Mouse (Mus musculus) lung, embryonic 16.5 days (tissue): ENCODE measurements at regions not wholly inside any gene's neighbourhood (a gene's known extent, or its start where the extent isn't known, plus 50 kb on each side); places are given as distances from the start of the nearest gene placed in this dataset.

ENCODE experiments used
- ATAC-seq: fragments of 200-750 bp; cut with Nextera tagmentation; 2 replicates; pipeline ENCODE4 v1.8.0; 2017; ENCODE audit warnings: low read depth, mild to moderate bottlenecking, moderate library complexity
- H3K27ac ChIP-seq: fragments of 300-500 bp; sonication (generic); 2 replicates; pipeline ENCODE4 v1.5.1; 2014; ENCODE audit warnings: mild to moderate bottlenecking, control low read depth, low read length
- H3K27me3 ChIP-seq: fragments of 300-500 bp; sonication (generic); 2 replicates; pipeline ENCODE4 v1.6.1; 2014; ENCODE audit warnings: low read depth, low read length, mixed read lengths; ENCODE audit not compliant: control insufficient read depth, insufficient read depth
- H3K36me3 ChIP-seq: fragments of 300-500 bp; sonication (generic); 2 replicates; pipeline ENCODE4 v1.6.1; 2014; ENCODE audit warnings: low read length; ENCODE audit not compliant: control insufficient read depth, insufficient read depth
- H3K4me1 ChIP-seq: fragments of 300-500 bp; sonication (generic); replicated peaks from 2 replicates; pipeline ENCODE4 v1.6.1; 2014; ENCODE audit warnings: low read length, mixed read lengths; ENCODE audit not compliant: control insufficient read depth, insufficient read depth
- H3K4me2 ChIP-seq: fragments of 300-500 bp; sonication (generic); 2 replicates; pipeline ENCODE4 v1.6.1; 2014; ENCODE audit warnings: low read depth, low read length, control low read depth
- H3K4me3 ChIP-seq: fragments of 300-500 bp; sonication (generic); 2 replicates; pipeline ENCODE4 v1.5.1; 2014; ENCODE audit warnings: mild to moderate bottlenecking, low read length, control low read depth
- H3K9ac ChIP-seq: fragments of 300-500 bp; sonication (generic); 2 replicates; pipeline ENCODE4 v1.6.1; 2014; ENCODE audit warnings: low read length, control low read depth
- H3K9me3 ChIP-seq: fragments of 300-500 bp; sonication (generic); 2 replicates; pipeline ENCODE4 v1.6.1; 2016; ENCODE audit warnings: low read length; ENCODE audit not compliant: control insufficient read depth
- WGBS: fragments of 180-500 bp; shearing (Covaris S2); extraction: QIAGEN DNeasy Blood & Tissue Kit; methylation state at CpG from one replicate; pipeline ENCODE4 v1.1.7; 2014; 5-methylcytosine and 5-hydroxymethylcytosine counted together

DNA sequence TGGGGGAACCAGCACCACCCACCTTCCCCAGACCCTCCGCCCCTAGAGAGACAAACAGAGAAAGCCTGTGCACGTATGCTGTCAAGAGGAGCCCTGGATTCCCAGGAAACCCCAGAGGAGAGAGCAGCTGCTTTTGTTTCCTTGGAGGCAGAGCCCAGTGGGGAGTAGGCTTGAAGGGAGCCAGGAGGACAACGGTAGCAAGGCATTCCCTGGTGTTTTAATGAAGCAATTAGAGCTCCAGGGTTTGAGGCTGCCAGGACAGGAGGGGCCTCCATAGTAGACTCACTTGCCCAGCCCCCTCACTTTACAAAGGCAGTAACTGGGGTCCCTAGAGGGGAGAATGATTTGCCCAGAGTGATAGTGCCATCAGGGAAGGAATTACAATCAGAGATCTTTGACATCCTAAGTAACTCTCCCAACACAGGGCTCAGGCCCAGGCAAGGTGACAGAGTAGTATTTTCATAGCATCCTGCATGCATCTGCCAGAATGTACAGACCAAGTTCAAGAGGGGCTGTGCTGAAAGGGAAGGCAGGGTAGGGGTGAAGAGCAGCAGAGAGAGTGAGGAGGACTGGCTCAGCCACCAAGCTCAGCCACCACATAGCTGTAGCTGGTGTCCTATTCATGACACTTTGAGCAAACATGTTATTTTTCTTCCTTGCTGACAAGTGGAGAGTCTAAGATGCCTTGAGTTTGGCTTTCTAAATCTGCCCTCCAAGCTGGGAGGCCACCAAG is 389.0 kb downstream of the Nedd1 start:
- WGBS, result 19% methylated on average over 3 of the region's 3 CpGs
- Histone ChIP-seq H3K36me3 (no peaks in the 10 kb centered on the region), H3K9me3 (no peaks in the 10 kb centered on the region), H3K4me2 (no peak overlapping the region), H3K9ac (no peak overlapping the region), H3K27ac (no peak overlapping the region), H3K27me3 (no peaks in the 10 kb centered on the region), H3K4me1 (no peaks in the 10 kb centered on the region; the same call in 1 of the 2 replicates), H3K4me3 (no peak overlapping the region)
- ATAC-seq, result no peak

GRCm38 (mm10) chr10:92330150-92330549 is 392.1 kb downstream of the Nedd1 start:
- WGBS, result 57% methylated on average over 10 of the region's 10 CpGs

GRCm38 (mm10) chr10:92329661-92330060 is 392.6 kb downstream of the Nedd1 start:
- H3K4me3 ChIP-seq, result no peak overlapping the region
- 67% methylated on average over 1 of the region's 1 CpGs for WGBS
- H3K4me1 ChIP-seq, result no peaks in the 10 kb centered on the region; the same call in 1 of the 2 replicates
- no peaks in the 10 kb centered on the region for H3K36me3 ChIP-seq
- no peak overlapping the region for H3K27ac ChIP-seq
- no peaks in the 10 kb centered on the region for H3K9me3 ChIP-seq
- no peak for ATAC-seq
- no peak overlapping the region for H3K4me2 ChIP-seq
- H3K27me3 ChIP-seq, result no peaks in the 10 kb centered on the region
- no peak overlapping the region for H3K9ac ChIP-seq

More at GRCm38 (mm10) chr10:92330150-92330549, 392.1 kb downstream of the Nedd1 start:
- H3K27ac ChIP-seq, result no peak overlapping the region
- no peaks in the 10 kb centered on the region for H3K36me3 ChIP-seq
- H3K9ac ChIP-seq, result no peak overlapping the region
- no peaks in the 10 kb centered on the region for H3K27me3 ChIP-seq
- no peaks in the 10 kb centered on the region; the same call in 1 of the 2 replicates for H3K4me1 ChIP-seq
- H3K4me3 ChIP-seq, result no peak overlapping the region
- no peaks in the 10 kb centered on the region for H3K9me3 ChIP-seq
- H3K4me2 ChIP-seq, result no peak overlapping the region
- ATAC-seq, result no peak

- WGBS, result 36% methylated on average over 4 of the region's 4 CpGs
- no peak overlapping the region for H3K27ac ChIP-seq
Observed at GRCm38 (mm10) chr10:92325284-92325989, 396.8 kb downstream of the Nedd1 start.

GRCm38 (mm10) chr10:92314606-92315005 is 407.6 kb downstream of the Nedd1 start:
- Histone ChIP-seq H3K9ac (no peak overlapping the region), H3K27ac (no peak overlapping the region), H3K27me3 (no peaks in the 10 kb centered on the region), H3K36me3 (no peaks in the 10 kb centered on the region), H3K9me3 (no peaks in the 10 kb centered on the region), H3K4me2 (no peak overlapping the region), H3K4me3 (no peak overlapping the region), H3K4me1 (no peaks in the 10 kb centered on the region)
- WGBS, result 58% methylated on average over 3 of the region's 3 CpGs
- no peak for ATAC-seq

More at GRCm38 (mm10) chr10:92325284-92325989, 396.8 kb downstream of the Nedd1 start:
- Histone ChIP-seq H3K9ac (no peak overlapping the region), H3K27me3 (no peaks in the 10 kb centered on the region), H3K4me1 (no peaks in the 10 kb centered on the region), H3K4me2 (no peak overlapping the region), H3K36me3 (no peaks in the 10 kb centered on the region), H3K4me3 (no peak overlapping the region), H3K9me3 (no peaks in the 10 kb centered on the region)
- ATAC-seq, result no peak

- Histone ChIP-seq H3K9me3 (no peaks in the 10 kb centered on the region), H3K27me3 (no peaks in the 10 kb centered on the region), H3K36me3 (no peaks in the 10 kb centered on the region), H3K4me3 (no peak overlapping the region), H3K4me1 (no peaks in the 10 kb centered on the region), H3K27ac (no peak overlapping the region), H3K4me2 (no peak overlapping the region), H3K9ac (no peak overlapping the region)
- no peak for ATAC-seq
- WGBS, result 83% methylated on average over 6 of the region's 6 CpGs
Observed at GRCm38 (mm10) chr10:92312278-92312677, 409.9 kb downstream of the Nedd1 start.

- no peak overlapping the region for H3K9ac ChIP-seq
- H3K4me1 ChIP-seq, result no peaks in the 10 kb centered on the region
- no peaks in the 10 kb centered on the region for H3K9me3 ChIP-seq
- no peak for ATAC-seq
- WGBS, result 74% methylated on average over 3 of the region's 3 CpGs
- H3K4me3 ChIP-seq, result no peak overlapping the region
- H3K4me2 ChIP-seq, result no peak overlapping the region
- H3K27me3 ChIP-seq, result no peaks in the 10 kb centered on the region
- no peak overlapping the region for H3K27ac ChIP-seq
- no peaks in the 10 kb centered on the region for H3K36me3 ChIP-seq
Observed at GRCm38 (mm10) chr10:92308643-92309042, 413.6 kb downstream of the Nedd1 start.

- no peak overlapping the region for H3K9ac ChIP-seq
- no peaks in the 10 kb centered on the region for H3K36me3 ChIP-seq
- WGBS, result 30% methylated on average over 3 of the region's 3 CpGs
- no peak overlapping the region for H3K27ac ChIP-seq
- no peak overlapping the region for H3K4me3 ChIP-seq
- no peaks in the 10 kb centered on the region for H3K4me1 ChIP-seq
- no peak overlapping the region for H3K4me2 ChIP-seq
- no peak for ATAC-seq
- no peaks in the 10 kb centered on the region for H3K9me3 ChIP-seq
- H3K27me3 ChIP-seq, result no peaks in the 10 kb centered on the region
Observed at GRCm38 (mm10) chr10:92307861-92308260, 414.4 kb downstream of the Nedd1 start.

GRCm38 (mm10) chr10:92298693-92299092 is 423.5 kb downstream of the Nedd1 start:
- no peaks in the 10 kb centered on the region for H3K9me3 ChIP-seq
- H3K4me1 ChIP-seq, result no peaks in the 10 kb centered on the region
- H3K4me3 ChIP-seq, result no peak overlapping the region
- no peak for ATAC-seq
- no peak overlapping the region for H3K9ac ChIP-seq
- H3K4me2 ChIP-seq, result no peak overlapping the region
- WGBS, result 65% methylated on average over 13 of the region's 13 CpGs
- no peaks in the 10 kb centered on the region for H3K27me3 ChIP-seq
- H3K36me3 ChIP-seq, result no peaks in the 10 kb centered on the region
- H3K27ac ChIP-seq, result no peak overlapping the region
